Mouse (Mus musculus) cerebellum, adult 2 months (tissue): ENCODE measurements around the gene Smco2. TPM values are rescaled to one million over a fixed set of nuclear protein-coding genes. Genes with fewer than 3 reads are reported as not detected.

Source experiments
- DNase-seq, 2 experiments: peaks; one replicate each; pipeline ENCODE4 v3.0.0; 2021
- H3K27ac ChIP-seq: fragments of 200-500 bp; 2 replicates; pipeline ENCODE4 v1.5.1; 2012; ENCODE audit warnings: low read length, control low read depth, inconsistent platforms; ENCODE audit not compliant: insufficient read depth
- H3K27me3 ChIP-seq: fragments of 200-500 bp; 2 replicates; pipeline ENCODE4 v1.6.1; 2012; ENCODE audit warnings: inconsistent platforms, mild to moderate bottlenecking, low read length, moderate library complexity; ENCODE audit not compliant: control insufficient read depth, insufficient read depth
- H3K4me1 ChIP-seq: fragments of 200-500 bp; 2 replicates; pipeline ENCODE4 v1.6.1; 2011; ENCODE audit warnings: low read length; ENCODE audit not compliant: control insufficient read depth, insufficient read depth
- H3K4me3 ChIP-seq: fragments of 200-500 bp; replicated peaks from 2 replicates; pipeline ENCODE3; 2011; ENCODE audit warnings: mild to moderate bottlenecking, low read depth, low read length, control low read depth; ENCODE audit not compliant: insufficient read depth
- CTCF ChIP-seq: fragments of 200-500 bp; IDR thresholded peaks from 2 replicates; pipeline ENCODE4 v1.5.1; 2011; ENCODE audit warnings: low read depth, mild to moderate bottlenecking, control low read depth, low read length, moderate library complexity, borderline replicate concordance; ENCODE audit not compliant: insufficient read depth
- POLR2A ChIP-seq: fragments of 200-500 bp; IDR thresholded peaks from 2 replicates; pipeline ENCODE4 v1.6.1; 2011; ENCODE audit warnings: low read length, control low read depth, borderline replicate concordance; ENCODE audit not compliant: insufficient read depth
- WGBS: fragments of 180-500 bp; shearing (Covaris S2); methylation state at CpG from one replicate; pipeline ENCODE4 v1.1.7; 2018; 5-methylcytosine and 5-hydroxymethylcytosine counted together
- polyA plus RNA-seq: library from polyadenylated mRNA; depleted of rRNA; stranded (reverse); fragments of >200 nt; gene quantifications from 2 replicates; pipeline ENCODE4 v1.2.3, GENCODE M21; 2012; rRNA removed

The Smco2 gene
- polyA plus RNA-seq, 1 experiment = not detected

- 91% methylated on average over 1 of the region's 1 CpGs for WGBS
- no peak for DNase-seq
- no peak overlapping the region for H3K4me3 ChIP-seq
- H3K4me1 ChIP-seq = no peaks in the 10 kb centered on the region
- TF ChIP-seq CTCF (no peak), POLR2A (no peak)
- no peak overlapping the region for H3K27ac ChIP-seq
- no peaks in the 10 kb centered on the region for H3K27me3 ChIP-seq
These were observed 65.9 kb downstream of the Smco2 start for GRCm38 (mm10) chr6:146915808-146916207.

DNA sequence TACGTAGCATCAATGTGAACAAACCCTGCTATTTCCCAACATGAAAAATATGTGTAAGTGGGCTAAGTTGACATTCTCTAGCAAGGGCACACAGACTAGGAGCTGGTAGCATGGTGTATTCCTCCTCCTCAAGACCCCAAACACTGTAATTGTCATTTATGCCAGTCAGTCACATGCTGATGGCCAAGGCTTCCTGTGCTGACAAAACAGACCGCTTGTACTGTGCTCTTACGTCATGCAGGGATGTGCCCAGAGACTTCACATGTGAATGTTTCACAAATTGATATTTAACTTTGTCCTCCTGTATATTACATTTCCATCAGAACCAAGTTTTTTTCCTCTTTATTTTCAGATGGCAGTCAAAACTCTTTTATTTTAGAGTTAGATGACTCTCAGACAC lies 67.5 kb downstream of the Smco2 start:
- H3K27ac ChIP-seq = no peak overlapping the region
- no peaks in the 10 kb centered on the region for H3K27me3 ChIP-seq
- 94% methylated on average over 3 of the region's 3 CpGs for WGBS
- H3K4me3 ChIP-seq = no peak overlapping the region
- no peak for DNase-seq
- TF ChIP-seq CTCF (no peak), POLR2A (no peak)
- no peaks in the 10 kb centered on the region for H3K4me1 ChIP-seq

DNA sequence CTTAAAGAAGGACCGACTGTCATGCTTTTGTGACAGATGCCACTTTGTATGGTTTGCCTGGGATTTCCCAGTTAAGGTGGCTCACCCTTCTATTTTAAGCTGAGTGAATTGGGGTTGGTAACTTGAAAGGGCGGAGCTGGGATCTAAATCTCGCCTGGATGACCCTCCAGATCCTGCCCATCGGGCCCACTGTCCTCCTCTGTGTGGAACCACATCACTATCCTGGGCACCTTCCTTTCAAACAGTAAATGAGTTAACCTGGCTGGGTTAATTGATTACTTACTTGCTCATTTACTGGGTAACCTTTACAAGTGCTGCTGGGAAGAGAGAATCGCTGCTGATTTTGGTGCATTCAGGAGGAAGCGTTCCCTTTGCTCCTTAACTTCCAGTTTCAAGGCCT lies 68.4 kb downstream of the Smco2 start:
- no peak overlapping the region for H3K27ac ChIP-seq
- WGBS = 86% methylated on average over 6 of the region's 6 CpGs
- H3K27me3 ChIP-seq = no peaks in the 10 kb centered on the region
- DNase-seq = no peak
- TF ChIP-seq CTCF = no peak
- no peak overlapping the region for H3K4me3 ChIP-seq
- no peaks in the 10 kb centered on the region for H3K4me1 ChIP-seq

Other genes with a start within 250 kb of the Smco2 start
- 90.1 and 93.1 TPM in 2 replicates for gene Med21, start 207.6 kb upstream of the Smco2 start, polyA plus RNA-seq
- gene Tm7sf3, start 207.3 kb upstream of the Smco2 start, polyA plus RNA-seq = 22.3 and 25.2 TPM in 2 replicates
- gene Stk38l, start 125.1 kb upstream of the Smco2 start, polyA plus RNA-seq = 14.4 and 16.4 TPM in 2 replicates
- gene Arntl2, start 54.0 kb upstream of the Smco2 start, polyA plus RNA-seq = 12.2 and 15.0 TPM in 2 replicates
- 8.7 and 9.4 TPM in 2 replicates for gene Ppfibp1, start 38.4 kb downstream of the Smco2 start, polyA plus RNA-seq
- not detected in 2 replicates for gene 1700034J05Rik, start 104.3 kb downstream of the Smco2 start, polyA plus RNA-seq
- gene Rep15, start 182.5 kb downstream of the Smco2 start, polyA plus RNA-seq = 0.40 and 0.69 TPM in 2 replicates
- 41.7 and 41.9 TPM in 2 replicates for gene Mrps35, start 192.7 kb downstream of the Smco2 start, polyA plus RNA-seq
- 0.19 and 0.21 TPM in 2 replicates for gene Mansc4, start 236.9 kb downstream of the Smco2 start, polyA plus RNA-seq
- 16.5 and 17.2 TPM in 2 replicates for gene Klhl42, start 241.3 kb downstream of the Smco2 start, polyA plus RNA-seq